Mouse (Mus musculus): ENCODE measurements around the gene Adam1a.

GRCm38 (mm10) chr5:121591417-121592063 lies 46.3 kb upstream of the Adam1a start:
- no peak for TF ChIP-seq CTCF (IDR thresholded peaks at IDR 0.05; ENCODE audit: control insufficient read depth, insufficient read depth, insufficient replicate concordance, low read depth, low read length)
- TF ChIP-seq POLR2A (IDR thresholded peaks at IDR 0.05; ENCODE audit: control insufficient read depth, low read depth, low read length): no peak

Data from testis, adult 2 months (tissue).